Mouse (Mus musculus): ENCODE measurements around the gene Ctrb1. TPM values are rescaled to one million over a fixed set of nuclear protein-coding genes. Genes with fewer than 3 reads are reported as not detected.

Gene Ctrb1
- polyA plus RNA-seq, 1 experiment from 2014 or later: not detected

DNA sequence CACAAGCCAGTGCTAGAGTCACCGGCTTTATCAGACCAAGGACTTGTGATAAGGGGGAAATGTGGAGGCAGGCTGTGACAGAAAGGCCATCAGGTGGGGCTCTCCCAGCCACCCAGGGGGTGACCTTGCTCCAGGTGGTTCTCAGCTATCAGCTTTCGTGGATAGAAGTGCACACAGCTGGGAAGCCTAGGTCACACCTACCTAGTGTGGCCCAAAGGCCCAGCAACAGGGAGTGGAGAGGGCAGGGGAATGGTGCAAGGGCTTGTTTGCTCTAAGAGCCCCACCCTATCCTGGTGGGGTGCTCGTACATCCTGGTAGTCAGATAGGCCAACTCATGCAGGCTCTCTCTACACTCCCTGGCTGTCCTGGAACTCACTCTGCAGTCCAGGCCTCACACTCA is 14.4 kb upstream of the Ctrb1 start:
- H3K4me1 ChIP-seq (ENCODE audit: control insufficient read depth, insufficient read depth, low read length): no peaks in the 10 kb centered on the region
- DNase-seq (no peak), ATAC-seq (ENCODE audit: low FRiP score, low TSS enrichment) (no peak)
- H3K9me3 ChIP-seq (ENCODE audit: control insufficient read depth, low read length): no peaks in the 10 kb centered on the region
- peaks cover 18% of the 10 kb centered on the region for H3K36me3 ChIP-seq (ENCODE audit: control insufficient read depth, insufficient read depth, low read length)
- H3K4me3 ChIP-seq (replicated peaks; ENCODE audit: low read depth, low read length): no peak overlapping the region
- H3K9ac ChIP-seq (replicated peaks; ENCODE audit: low read length): no peak overlapping the region
- H3K27me3 ChIP-seq (ENCODE audit: control insufficient read depth, insufficient read depth, low read length): no peaks in the 10 kb centered on the region
- H3K4me2 ChIP-seq (ENCODE audit: low read length): no peak overlapping the region
- no peak overlapping the region for H3K27ac ChIP-seq (replicated peaks; ENCODE audit: low read depth, low read length)
- 80% methylated on average over 3 of the region's 3 CpGs for WGBS

GRCm38 (mm10) chr8:111704585-111704984 is 13.8 kb upstream of the Ctrb1 start:
- H3K9me3 ChIP-seq (ENCODE audit: control insufficient read depth, low read length): no peaks in the 10 kb centered on the region
- H3K4me3 ChIP-seq (replicated peaks; ENCODE audit: low read depth, low read length): no peak overlapping the region
- no peak overlapping the region for H3K9ac ChIP-seq (replicated peaks; ENCODE audit: low read length)
- no peaks in the 10 kb centered on the region for H3K4me1 ChIP-seq (ENCODE audit: control insufficient read depth, insufficient read depth, low read length)
- no peak overlapping the region for H3K27ac ChIP-seq (replicated peaks; ENCODE audit: low read depth, low read length)
- 94% methylated on average over 12 of the region's 12 CpGs for WGBS
- DNase-seq (no peak), ATAC-seq (ENCODE audit: low FRiP score, low TSS enrichment) (no peak)
- no peak overlapping the region for H3K4me2 ChIP-seq (ENCODE audit: low read length)
- no peaks in the 10 kb centered on the region for H3K27me3 ChIP-seq (ENCODE audit: control insufficient read depth, insufficient read depth, low read length)
- H3K36me3 ChIP-seq (ENCODE audit: control insufficient read depth, insufficient read depth, low read length): peaks cover 12% of the 10 kb centered on the region

DNA sequence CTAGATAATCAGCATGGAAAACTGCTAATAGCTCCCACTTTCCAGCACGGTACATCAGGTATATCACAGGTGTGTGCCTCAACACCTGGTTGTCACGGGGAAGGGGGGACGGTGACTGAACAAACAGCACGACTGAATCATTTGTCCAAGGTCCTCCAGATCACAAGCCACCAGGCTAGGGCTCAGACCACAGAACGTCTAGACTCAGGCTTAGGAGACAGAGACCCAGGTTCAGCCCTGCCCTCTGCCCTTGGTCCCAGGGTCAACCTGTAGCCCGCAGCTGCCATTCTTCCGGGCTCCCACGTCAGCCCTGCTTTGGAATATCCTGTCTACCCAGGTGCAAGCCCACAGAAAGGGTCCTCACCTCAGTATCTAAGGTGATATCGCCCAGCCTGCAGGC is 10.6 kb upstream of the Ctrb1 start:
- 87% methylated on average over 9 of the region's 9 CpGs for WGBS
- DNase-seq: no peak

GRCm38 (mm10) chr8:111700740-111701139 is 9.9 kb upstream of the Ctrb1 start:
- Histone ChIP-seq H3K4me3 (replicated peaks; ENCODE audit: low read depth, low read length) (no peak overlapping the region), H3K9me3 (ENCODE audit: control insufficient read depth, low read length) (no peaks in the 10 kb centered on the region), H3K27ac (replicated peaks; ENCODE audit: low read depth, low read length) (no peak overlapping the region), H3K36me3 (ENCODE audit: control insufficient read depth, insufficient read depth, low read length) (no peaks in the 10 kb centered on the region), H3K4me2 (ENCODE audit: low read length) (no peak overlapping the region), H3K9ac (replicated peaks; ENCODE audit: low read length) (no peak overlapping the region), H3K27me3 (ENCODE audit: control insufficient read depth, insufficient read depth, low read length) (no peaks in the 10 kb centered on the region), H3K4me1 (ENCODE audit: control insufficient read depth, insufficient read depth, low read length) (no peaks in the 10 kb centered on the region)
- WGBS: 91% methylated on average over 5 of the region's 5 CpGs
- no peak for ATAC-seq (ENCODE audit: low FRiP score, low TSS enrichment)
- no peak for DNase-seq

More for the DNA sequence above, 10.6 kb upstream of the Ctrb1 start:
- H3K9ac ChIP-seq (replicated peaks; ENCODE audit: low read length): no peak overlapping the region
- no peaks in the 10 kb centered on the region for H3K36me3 ChIP-seq (ENCODE audit: control insufficient read depth, insufficient read depth, low read length)
- ATAC-seq (ENCODE audit: low FRiP score, low TSS enrichment): no peak
- H3K27ac ChIP-seq (replicated peaks; ENCODE audit: low read depth, low read length): no peak overlapping the region
- H3K4me1 ChIP-seq (ENCODE audit: control insufficient read depth, insufficient read depth, low read length): no peaks in the 10 kb centered on the region
- H3K4me2 ChIP-seq (ENCODE audit: low read length): no peak overlapping the region
- H3K4me3 ChIP-seq (replicated peaks; ENCODE audit: low read depth, low read length): no peak overlapping the region
- no peaks in the 10 kb centered on the region for H3K9me3 ChIP-seq (ENCODE audit: control insufficient read depth, low read length)
- H3K27me3 ChIP-seq (ENCODE audit: control insufficient read depth, insufficient read depth, low read length): no peaks in the 10 kb centered on the region

GRCm38 (mm10) chr8:111700201-111700600 is 9.4 kb upstream of the Ctrb1 start:
- 81% methylated on average over 3 of the region's 3 CpGs for WGBS
- DNase-seq (no peak), ATAC-seq (ENCODE audit: low FRiP score, low TSS enrichment) (no peak)
- Histone ChIP-seq H3K9ac (replicated peaks; ENCODE audit: low read length) (no peak overlapping the region), H3K36me3 (ENCODE audit: control insufficient read depth, insufficient read depth, low read length) (no peaks in the 10 kb centered on the region), H3K4me2 (ENCODE audit: low read length) (no peak overlapping the region), H3K27ac (replicated peaks; ENCODE audit: low read depth, low read length) (no peak overlapping the region), H3K4me1 (ENCODE audit: control insufficient read depth, insufficient read depth, low read length) (no peaks in the 10 kb centered on the region), H3K27me3 (ENCODE audit: control insufficient read depth, insufficient read depth, low read length) (no peaks in the 10 kb centered on the region), H3K4me3 (replicated peaks; ENCODE audit: low read depth, low read length) (no peak overlapping the region), H3K9me3 (ENCODE audit: control insufficient read depth, low read length) (no peaks in the 10 kb centered on the region)

GRCm38 (mm10) chr8:111699035-111699434 is 8.2 kb upstream of the Ctrb1 start:
- ATAC-seq (ENCODE audit: low FRiP score, low TSS enrichment): no peak
- no peaks in the 10 kb centered on the region for H3K9me3 ChIP-seq (ENCODE audit: control insufficient read depth, low read length)
- 39% methylated on average over 1 of the region's 1 CpGs for WGBS
- no peaks in the 10 kb centered on the region for H3K4me1 ChIP-seq (ENCODE audit: control insufficient read depth, insufficient read depth, low read length)
- no peaks in the 10 kb centered on the region for H3K27me3 ChIP-seq (ENCODE audit: control insufficient read depth, insufficient read depth, low read length)
- no peak overlapping the region for H3K4me2 ChIP-seq (ENCODE audit: low read length)
- no peak for DNase-seq
- no peaks in the 10 kb centered on the region for H3K36me3 ChIP-seq (ENCODE audit: control insufficient read depth, insufficient read depth, low read length)
- H3K4me3 ChIP-seq (replicated peaks; ENCODE audit: low read depth, low read length): no peak overlapping the region
- H3K9ac ChIP-seq (replicated peaks; ENCODE audit: low read length): no peak overlapping the region
- H3K27ac ChIP-seq (replicated peaks; ENCODE audit: low read depth, low read length): no peak overlapping the region

- no peak for ATAC-seq (ENCODE audit: low FRiP score, low TSS enrichment)
- WGBS: 81% methylated on average over 10 of the region's 10 CpGs
- no peak for DNase-seq
- no peaks in the 10 kb centered on the region for H3K27me3 ChIP-seq (ENCODE audit: control insufficient read depth, insufficient read depth, low read length)
- H3K36me3 ChIP-seq (ENCODE audit: control insufficient read depth, insufficient read depth, low read length): no peaks in the 10 kb centered on the region
- no peak overlapping the region for H3K4me2 ChIP-seq (ENCODE audit: low read length)
- no peak overlapping the region for H3K9ac ChIP-seq (replicated peaks; ENCODE audit: low read length)
- H3K27ac ChIP-seq (replicated peaks; ENCODE audit: low read depth, low read length): no peak overlapping the region
- H3K9me3 ChIP-seq (ENCODE audit: control insufficient read depth, low read length): no peaks in the 10 kb centered on the region
- H3K4me3 ChIP-seq (replicated peaks; ENCODE audit: low read depth, low read length): no peak overlapping the region
- no peaks in the 10 kb centered on the region for H3K4me1 ChIP-seq (ENCODE audit: control insufficient read depth, insufficient read depth, low read length)
Observed at GRCm38 (mm10) chr8:111697655-111698054, 6.8 kb upstream of the Ctrb1 start.

GRCm38 (mm10) chr8:111695441-111695840 is 4.6 kb upstream of the Ctrb1 start:
- H3K27ac ChIP-seq (replicated peaks; ENCODE audit: low read depth, low read length): no peak overlapping the region
- WGBS: 86% methylated on average over 7 of the region's 7 CpGs
- ATAC-seq (ENCODE audit: low FRiP score, low TSS enrichment) (no peak), DNase-seq (no peak)
- H3K9ac ChIP-seq (replicated peaks; ENCODE audit: low read length): no peak overlapping the region
- H3K4me1 ChIP-seq (ENCODE audit: control insufficient read depth, insufficient read depth, low read length): no peaks in the 10 kb centered on the region
- no peak overlapping the region for H3K4me2 ChIP-seq (ENCODE audit: low read length)
- H3K9me3 ChIP-seq (ENCODE audit: control insufficient read depth, low read length): no peaks in the 10 kb centered on the region
- no peaks in the 10 kb centered on the region for H3K27me3 ChIP-seq (ENCODE audit: control insufficient read depth, insufficient read depth, low read length)
- H3K4me3 ChIP-seq (replicated peaks; ENCODE audit: low read depth, low read length): no peak overlapping the region
- no peaks in the 10 kb centered on the region for H3K36me3 ChIP-seq (ENCODE audit: control insufficient read depth, insufficient read depth, low read length)

GRCm38 (mm10) chr8:111693261-111693741 is 2.5 kb upstream of the Ctrb1 start:
- H3K36me3 ChIP-seq (ENCODE audit: control insufficient read depth, insufficient read depth, low read length): no peaks in the 10 kb centered on the region
- ATAC-seq (ENCODE audit: low FRiP score, low TSS enrichment) (no peak), DNase-seq (no peak)
- H3K27ac ChIP-seq (replicated peaks; ENCODE audit: low read depth, low read length): no peak overlapping the region
- no peak overlapping the region for H3K4me2 ChIP-seq (ENCODE audit: low read length)
- H3K9me3 ChIP-seq (ENCODE audit: control insufficient read depth, low read length): no peaks in the 10 kb centered on the region
- no peak overlapping the region for H3K9ac ChIP-seq (replicated peaks; ENCODE audit: low read length)
- H3K4me1 ChIP-seq (ENCODE audit: control insufficient read depth, insufficient read depth, low read length): no peaks in the 10 kb centered on the region
- 82% methylated on average over 6 of the region's 6 CpGs for WGBS
- H3K4me3 ChIP-seq (replicated peaks; ENCODE audit: low read depth, low read length): no peak overlapping the region
- no peaks in the 10 kb centered on the region for H3K27me3 ChIP-seq (ENCODE audit: control insufficient read depth, insufficient read depth, low read length)

All from midbrain, embryonic 14.5 days (tissue).